Mouse (Mus musculus) MEL (cell line): ENCODE data around the gene Il34. TPM values are rescaled to one million over a fixed set of nuclear protein-coding genes. Genes with fewer than 3 reads are reported as not detected.
A peak's percentile ranks its signal among the peaks of the same experiment; 100 is the strongest.

ENCODE experiments used
- DNase-seq: peaks from one replicate; pipeline ENCODE4 v3.0.0; 2011; ENCODE audit warnings: low read depth, low spot score
- H3K27ac ChIP-seq: 2 replicates; pipeline ENCODE4 v1.5.1; 2012; ENCODE audit warnings: low read depth, mild to moderate bottlenecking, control low read depth, low read length, moderate library complexity; ENCODE audit not compliant: control insufficient read depth
- H3K27me3 ChIP-seq, 2 experiments: fragments of 150-350 bp in 1 of 2; sonication (generic) in 1 of 2; 2 replicates each; pipeline ENCODE4 v1.6.1; 2012; ENCODE audit warnings: low read length in 2 of 2, mild to moderate bottlenecking in 2 of 2, improper control_type of control experiment in 1 of 2, moderate library complexity in 1 of 2; ENCODE audit not compliant: insufficient read depth in 2 of 2, control insufficient read depth in 1 of 2
- H3K36me3 ChIP-seq, 2 experiments: 2 replicates each; pipeline ENCODE4 v1.6.1; 2012 to 2014; ENCODE audit warnings: low read length in 2 of 2, improper control_type of control experiment in 1 of 2, inconsistent platforms in 1 of 2, mild to moderate bottlenecking in 1 of 2; ENCODE audit not compliant: insufficient read depth in 2 of 2, control insufficient read depth in 1 of 2
- H3K4me1 ChIP-seq, 2 experiments: fragments of 150-350 bp in 1 of 2; sonication (generic) in 1 of 2; 2 replicates each; pipeline ENCODE4 v1.6.1; 2012; ENCODE audit warnings: low read length in 2 of 2, improper control_type of control experiment in 1 of 2, mild to moderate bottlenecking in 1 of 2; ENCODE audit not compliant: insufficient read depth in 2 of 2, control insufficient read depth in 1 of 2
- H3K4me3 ChIP-seq, 2 experiments: fragments of 150-350 bp in 1 of 2; sonication (generic) in 1 of 2; 2 replicates each; pipeline ENCODE4 v1.5.1; 2012; ENCODE audit warnings: low read depth in 2 of 2, low read length in 2 of 2, mild to moderate bottlenecking in 2 of 2, moderate library complexity in 2 of 2, control low read depth in 1 of 2, improper control_type of control experiment in 1 of 2; ENCODE audit not compliant: control insufficient read depth in 1 of 2, insufficient read depth in 1 of 2
- H3K79me2 ChIP-seq: 2 replicates; pipeline ENCODE4 v1.6.1; 2012; ENCODE audit warnings: mild to moderate bottlenecking, low read length, moderate library complexity; ENCODE audit not compliant: control insufficient read depth, poor library complexity, insufficient read depth
- H3K9ac ChIP-seq: 2 replicates; pipeline ENCODE4 v1.6.1; 2012; ENCODE audit warnings: low read depth, mild to moderate bottlenecking, control low read depth, low read length, moderate library complexity; ENCODE audit not compliant: control insufficient read depth, poor library complexity, severe bottlenecking
- H3K9me3 ChIP-seq: fragments of 150-350 bp; sonication (generic); replicated peaks from 2 replicates; pipeline ENCODE4 v1.6.1; 2012; ENCODE audit warnings: mild to moderate bottlenecking, low read length, improper control_type of control experiment, moderate library complexity; ENCODE audit not compliant: insufficient read depth
- BHLHE40 ChIP-seq: IDR thresholded peaks from 2 replicates; pipeline ENCODE4 v1.6.1; 2012; ENCODE audit warnings: low read depth, mild to moderate bottlenecking, inconsistent platforms, low read length, improper control_type of control experiment, borderline replicate concordance
- EP300 ChIP-seq, 2 experiments: IDR thresholded peaks; 2 replicates each; pipeline ENCODE4 v1.6.1; 2011; ENCODE audit warnings: improper control_type of control experiment in 2 of 2, low read length in 2 of 2, low read depth in 1 of 2, mild to moderate bottlenecking in 1 of 2
- GABPA ChIP-seq: IDR thresholded peaks from 2 replicates; pipeline ENCODE4 v1.6.1; 2012; ENCODE audit warnings: low read depth, mild to moderate bottlenecking, inconsistent platforms, low read length, improper control_type of control experiment, moderate library complexity
- GATA1 ChIP-seq: IDR thresholded peaks from 2 replicates; pipeline ENCODE4 v1.6.1; 2011; ENCODE audit warnings: low read depth, low read length, improper control_type of control experiment
- HCFC1 ChIP-seq: IDR thresholded peaks from 2 replicates; pipeline ENCODE4 v1.6.1; 2012; ENCODE audit warnings: low read depth, mild to moderate bottlenecking, inconsistent platforms, low read length, improper control_type of control experiment, moderate library complexity
- KAT2A ChIP-seq: conservative IDR thresholded peaks from 2 replicates; pipeline ENCODE4 v1.6.1; 2012; ENCODE audit warnings: low read depth, low read length, improper control_type of control experiment, inconsistent platforms
- MAFK ChIP-seq: IDR thresholded peaks from 2 replicates; pipeline ENCODE4 v1.6.1; 2011; ENCODE audit warnings: low read depth, mild to moderate bottlenecking, low read length, improper control_type of control experiment, borderline replicate concordance
- MAZ ChIP-seq: IDR thresholded peaks from 2 replicates; pipeline ENCODE4 v1.6.1; 2012; ENCODE audit warnings: low read depth, mild to moderate bottlenecking, inconsistent platforms, low read length, improper control_type of control experiment
- MYB ChIP-seq: IDR thresholded peaks from 2 replicates; pipeline ENCODE4 v1.6.1; 2011; ENCODE audit warnings: mild to moderate bottlenecking, low read depth, low read length, improper control_type of control experiment
- MYC ChIP-seq: IDR thresholded peaks from 2 replicates; pipeline ENCODE4 v1.6.1; 2011; ENCODE audit warnings: low read depth, mild to moderate bottlenecking, low read length, improper control_type of control experiment, moderate library complexity
- NRF1 ChIP-seq: IDR thresholded peaks from 2 replicates; pipeline ENCODE4 v1.6.1; 2014; ENCODE audit warnings: low read depth, mild to moderate bottlenecking, inconsistent platforms, low read length, improper control_type of control experiment, moderate library complexity; ENCODE audit not compliant: poor library complexity, insufficient read depth, severe bottlenecking
- POLR2A ChIP-seq, 2 experiments: IDR thresholded peaks; 2 replicates each; pipeline ENCODE4 v1.6.1; 2011 to 2012; ENCODE audit warnings: low read length in 2 of 2, mild to moderate bottlenecking in 2 of 2, control low read depth in 1 of 2, improper control_type of control experiment in 1 of 2, low read depth in 1 of 2, moderate library complexity in 1 of 2; ENCODE audit not compliant: control insufficient read depth in 1 of 2, insufficient read depth in 1 of 2, poor library complexity in 1 of 2
- POLR2AphosphoS5 ChIP-seq: IDR thresholded peaks from 2 replicates; pipeline ENCODE4 v1.6.1; 2012; ENCODE audit warnings: low read depth, borderline replicate concordance, mild to moderate bottlenecking, inconsistent platforms, low read length, moderate library complexity, mixed read lengths
- SMC3 ChIP-seq: IDR thresholded peaks from 2 replicates; pipeline ENCODE4 v1.6.1; 2011; ENCODE audit warnings: low read depth, low read length, improper control_type of control experiment
- TAL1 ChIP-seq: IDR thresholded peaks from 2 replicates; pipeline ENCODE4 v1.6.1; 2012; ENCODE audit warnings: mild to moderate bottlenecking, inconsistent platforms, low read length, moderate library complexity, mixed read lengths
- TBP ChIP-seq: IDR thresholded peaks from 2 replicates; pipeline ENCODE4 v1.8.0; 2011; ENCODE audit warnings: low read depth, low read length, improper control_type of control experiment
- TCF12 ChIP-seq: IDR thresholded peaks from 2 replicates; pipeline ENCODE4 v1.6.1; 2014; ENCODE audit warnings: low read depth, mild to moderate bottlenecking, inconsistent platforms, low read length, improper control_type of control experiment, moderate library complexity
- USF1 ChIP-seq: IDR thresholded peaks from 2 replicates; pipeline ENCODE4 v1.6.1; 2014; ENCODE audit warnings: low read depth, mild to moderate bottlenecking, inconsistent platforms, low read length, improper control_type of control experiment, moderate library complexity
- USF2 ChIP-seq, 2 experiments: IDR thresholded peaks; 2 replicates each; pipeline ENCODE4 v1.6.1; 2011 to 2012; ENCODE audit warnings: improper control_type of control experiment in 2 of 2, low read length in 2 of 2, borderline replicate concordance in 1 of 2, inconsistent platforms in 1 of 2, low read depth in 1 of 2, mild to moderate bottlenecking in 1 of 2; ENCODE audit not compliant: insufficient read depth in 1 of 2
- ZC3H11A ChIP-seq: IDR thresholded peaks from 2 replicates; pipeline ENCODE4 v1.6.1; 2012; ENCODE audit warnings: low read depth, mild to moderate bottlenecking, inconsistent platforms, low read length, improper control_type of control experiment
- ZKSCAN1 ChIP-seq: IDR thresholded peaks from 2 replicates; pipeline ENCODE4 v1.6.1; 2012; ENCODE audit warnings: low read depth, mild to moderate bottlenecking, inconsistent platforms, low read length, improper control_type of control experiment, moderate library complexity
- ZMIZ1 ChIP-seq: IDR thresholded peaks from 2 replicates; pipeline ENCODE4 v1.6.1; 2012; ENCODE audit warnings: low read depth, mild to moderate bottlenecking, inconsistent platforms, low read length, improper control_type of control experiment, moderate library complexity
- polyA plus RNA-seq, 2 experiments: library from polyadenylated mRNA; stranded (reverse) in 1 of 2; unstranded in 1 of 2; fragments of >175 nt in 1 of 2; fragments of >200 nt in 1 of 2; gene quantifications; 2 replicates each; pipeline versions ENCODE4 v1.2.1 to v1.2.4; 2012; ENCODE audit warnings: low replicate concordance in 2 of 2, low read depth in 1 of 2; ENCODE audit not compliant: insufficient read length in 2 of 2, insufficient read depth in 1 of 2, missing spikeins in 1 of 2
- total RNA-seq: library from RNA; depleted of rRNA; stranded (reverse); fragments of 300-350 nt; gene quantifications from 2 replicates; pipeline ENCODE4 v1.2.3, GENCODE M21; 2012

The Il34 gene
- total and polyA plus RNA-seq, 3 experiments, result 0.12 to 0.18 TPM; not detected in 1

GRCm38 (mm10) chr8:110746661-110747060 lies 59.1 kb downstream of the Il34 start:
- peaks cover 0 to 16% of the 10 kb centered on the region in 2 experiments; a peak in 3 of 4 replicates for H3K4me1 ChIP-seq
- H3K36me3 ChIP-seq, result peaks cover 0 to 4% of the 10 kb centered on the region in 2 experiments; a peak in 2 of 4 replicates
- no peaks in the 10 kb centered on the region for H3K9me3 ChIP-seq
- no peaks in the 10 kb centered on the region for H3K27me3 ChIP-seq
- no peak overlapping the region for H3K9ac ChIP-seq
- no peak overlapping the region for H3K27ac ChIP-seq
- no peak overlapping the region for H3K4me3 ChIP-seq
- H3K79me2 ChIP-seq, result no peaks in the 10 kb centered on the region
- TF ChIP-seq TBP, result no peak
- no peak for TF ChIP-seq TAL1
- TF ChIP-seq HCFC1, result no peak
- no peak for TF ChIP-seq MYB
- TF ChIP-seq POLR2A (IDR thresholded peaks at IDR 0.05; ENCODE audit: control insufficient read depth in 1 of 2, insufficient read depth in 1 of 2, low read depth in 1 of 2, low read length in 2 of 2, poor library complexity in 1 of 2), result no peak
- TF ChIP-seq POLR2AphosphoS5, result no peak
- no peak for TF ChIP-seq MAZ
- no peak for TF ChIP-seq GATA1
- no peak for TF ChIP-seq ZKSCAN1
- TF ChIP-seq SMC3, result no peak
- TF ChIP-seq KAT2A, result no peak
- no peak for TF ChIP-seq MAFK
- no peak for TF ChIP-seq EP300 (IDR thresholded peaks at IDR 0.05; ENCODE audit: low read depth in 1 of 2, low read length in 2 of 2)
- TF ChIP-seq USF1, result no peak
- TF ChIP-seq USF2 (IDR thresholded peaks at IDR 0.05; ENCODE audit: borderline replicate concordance in 1 of 2, insufficient read depth in 1 of 2, low read depth in 1 of 2, low read length in 2 of 2), result no peak
- no peak for TF ChIP-seq MYC
- no peak for DNase-seq

GRCm38 (mm10) chr8:110745162-110745561 lies 60.6 kb downstream of the Il34 start:
- H3K4me1 ChIP-seq, result peaks cover 0 to 9% of the 10 kb centered on the region in 2 experiments; a peak in 3 of 4 replicates
- H3K27ac ChIP-seq, result no peak overlapping the region
- no peaks in the 10 kb centered on the region for H3K27me3 ChIP-seq
- H3K36me3 ChIP-seq, result no peaks in the 10 kb centered on the region
- no peaks in the 10 kb centered on the region for H3K9me3 ChIP-seq
- no peak overlapping the region for H3K9ac ChIP-seq
- no peak for DNase-seq
- H3K4me3 ChIP-seq, result no peak overlapping the region
- no peaks in the 10 kb centered on the region for H3K79me2 ChIP-seq
- no peak for TF ChIP-seq ZC3H11A
- TF ChIP-seq POLR2AphosphoS5, result 0 out of 2 replicates have a peak, but pooled peaks have one; percentile 32
- TF ChIP-seq KAT2A, result no peak
- TF ChIP-seq TCF12, result no peak
- TF ChIP-seq GABPA, result no peak
- TF ChIP-seq BHLHE40, result no peak
- TF ChIP-seq NRF1, result no peak
- TF ChIP-seq ZMIZ1, result no peak
- TF ChIP-seq, all 39 proteins: peak for 1
